Mouse (Mus musculus) thymus, adult 2 months (tissue): ENCODE results near the gene Cacnb2. TPM values are rescaled to one million over a fixed set of nuclear protein-coding genes. Genes with fewer than 3 reads are reported as not detected.
A peak's percentile ranks its signal among the peaks of the same experiment; 100 is the strongest.

Source experiments
- DNase-seq: peaks from one replicate; pipeline ENCODE4 v3.0.0; 2021
- H3K27ac ChIP-seq: fragments of 200-500 bp; 2 replicates; pipeline ENCODE4 v1.5.1; 2012; ENCODE audit warnings: low read length, control low read depth; ENCODE audit not compliant: control insufficient read depth, insufficient read depth
- H3K27me3 ChIP-seq: fragments of 200-500 bp; 2 replicates; pipeline ENCODE4 v1.6.1; 2012; ENCODE audit warnings: mild to moderate bottlenecking, low read length, moderate library complexity, mixed read lengths; ENCODE audit not compliant: control insufficient read depth, insufficient read depth
- H3K36me3 ChIP-seq: fragments of 200-500 bp; 2 replicates; pipeline ENCODE4 v1.6.1; 2012; ENCODE audit warnings: mild to moderate bottlenecking, low read length, moderate library complexity; ENCODE audit not compliant: control insufficient read depth, insufficient read depth
- H3K4me1 ChIP-seq: fragments of 200-500 bp; replicated peaks from 2 replicates; pipeline ENCODE4 v1.6.1; 2012; ENCODE audit warnings: low read length; ENCODE audit not compliant: control insufficient read depth, insufficient read depth
- H3K4me3 ChIP-seq: fragments of 200-500 bp; 2 replicates; pipeline ENCODE4 v1.5.1; 2012; ENCODE audit warnings: mild to moderate bottlenecking, low read length, control low read depth, moderate library complexity; ENCODE audit not compliant: control insufficient read depth, insufficient read depth
- CTCF ChIP-seq: fragments of 200-500 bp; IDR thresholded peaks from 2 replicates; pipeline ENCODE4 v1.5.1; 2012; ENCODE audit warnings: mild to moderate bottlenecking, control low read depth, low read length, moderate library complexity, borderline replicate concordance; ENCODE audit not compliant: control insufficient read depth, poor library complexity, insufficient read depth; ENCODE audit errors: extremely low read depth
- POLR2A ChIP-seq: fragments of 200-500 bp; IDR thresholded peaks from 2 replicates; pipeline ENCODE4 v1.6.1; 2012; ENCODE audit warnings: mild to moderate bottlenecking, low read length, control low read depth, moderate library complexity; ENCODE audit not compliant: control insufficient read depth, poor library complexity, insufficient read depth; ENCODE audit errors: extremely low read depth
- WGBS: fragments of 180-500 bp; shearing (Covaris S2); methylation state at CpG from one replicate; pipeline ENCODE4 v1.1.7; 2018; 5-methylcytosine and 5-hydroxymethylcytosine counted together
- polyA plus RNA-seq: library from polyadenylated mRNA; depleted of rRNA; stranded (reverse); fragments of >200 nt; gene quantifications from 2 replicates; pipeline ENCODE4 v1.2.3, GENCODE M21; 2012

Gene Cacnb2
- polyA plus RNA-seq, 1 experiment: 1.6 TPM

DNA sequence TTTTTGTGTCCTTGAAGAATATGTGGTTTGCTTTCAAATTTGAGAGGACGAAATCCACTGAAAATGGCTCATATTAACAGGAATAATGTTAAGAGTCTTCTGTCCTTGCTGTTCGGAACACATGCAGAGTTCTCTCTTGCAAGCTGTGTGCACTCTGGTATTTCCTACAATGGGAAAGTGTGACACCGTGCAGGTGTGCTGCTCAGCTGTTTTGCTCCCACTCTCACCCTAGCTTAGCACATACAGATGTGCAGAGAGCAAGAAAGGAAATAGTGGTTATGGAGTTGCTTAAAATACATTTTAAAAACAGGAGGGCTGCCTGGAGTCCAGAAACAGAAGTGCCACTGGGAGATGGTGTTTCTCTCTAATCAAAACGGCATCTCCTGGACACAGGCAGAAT is 386.5 kb downstream of the Cacnb2 start:
- Histone ChIP-seq H3K27me3 (no peaks in the 10 kb centered on the region), H3K4me1 (peaks cover 18% of the 10 kb centered on the region), H3K36me3 (no peaks in the 10 kb centered on the region), H3K27ac (no peak overlapping the region), H3K4me3 (no peak overlapping the region)
- WGBS: 28% methylated on average over 4 of the region's 4 CpGs
- TF ChIP-seq POLR2A (no peak), CTCF (no peak)
- DNase-seq: peak; percentile 60

- Histone ChIP-seq H3K4me1 (peaks cover 14% of the 10 kb centered on the region), H3K27ac (peak overlapping the region; percentile 16; the same call in 1 of the 2 replicates), H3K4me3 (no peak overlapping the region), H3K36me3 (0 out of 2 replicates have a peak, but pooled peaks cover 4% of the 10 kb centered on the region), H3K27me3 (no peaks in the 10 kb centered on the region)
- TF ChIP-seq POLR2A: no peak
- TF ChIP-seq CTCF: no peak
- peak; percentile 49 for DNase-seq
- 19% methylated on average over 4 of the region's 4 CpGs for WGBS
Observed at GRCm38 (mm10) chr2:14992531-14992930, 389.6 kb downstream of the Cacnb2 start.

GRCm38 (mm10) chr2:14996036-14996435 is 393.1 kb downstream of the Cacnb2 start:
- Histone ChIP-seq H3K4me3 (no peak overlapping the region), H3K4me1 (peaks cover 6% of the 10 kb centered on the region), H3K27me3 (no peaks in the 10 kb centered on the region), H3K36me3 (0 out of 2 replicates have a peak, but pooled peaks cover 4% of the 10 kb centered on the region), H3K27ac (no peak overlapping the region)
- no peak for DNase-seq
- no peak for TF ChIP-seq CTCF
- TF ChIP-seq POLR2A: no peak
- 96% methylated on average over 4 of the region's 4 CpGs for WGBS

GRCm38 (mm10) chr2:14997836-14998235 is 394.9 kb downstream of the Cacnb2 start:
- Histone ChIP-seq H3K4me3 (no peak overlapping the region), H3K36me3 (0 out of 2 replicates have a peak, but pooled peaks cover 4% of the 10 kb centered on the region), H3K27me3 (no peaks in the 10 kb centered on the region), H3K27ac (peak overlapping the region; percentile 38; the same call in 1 of the 2 replicates), H3K4me1 (peaks cover 4% of the 10 kb centered on the region; the same call in 1 of the 2 replicates)
- 90% methylated on average over 5 of the region's 5 CpGs for WGBS
- no peak for DNase-seq
- TF ChIP-seq CTCF (no peak), POLR2A (no peak)

DNA sequence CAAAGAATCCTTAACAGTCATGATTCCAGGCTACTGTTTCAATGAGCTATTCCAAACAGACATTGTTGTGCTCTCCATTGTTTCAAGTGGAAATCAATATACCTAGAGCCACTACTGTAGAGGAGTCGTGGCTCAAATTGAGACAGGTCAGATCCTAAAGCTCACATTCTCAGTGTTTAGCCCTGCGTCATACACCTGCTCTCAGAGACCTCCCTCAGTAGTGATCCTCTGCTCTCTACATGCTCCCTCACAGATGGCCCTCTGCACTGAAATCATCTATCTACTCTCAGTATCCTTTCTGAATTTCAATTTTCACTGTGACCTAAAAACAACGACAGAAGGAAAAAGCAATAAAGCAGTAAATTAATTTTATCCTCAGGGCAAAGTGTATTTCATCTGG is 404.6 kb downstream of the Cacnb2 start:
- Histone ChIP-seq H3K27ac (no peak overlapping the region), H3K36me3 (no peaks in the 10 kb centered on the region), H3K4me1 (no peaks in the 10 kb centered on the region), H3K27me3 (no peaks in the 10 kb centered on the region), H3K4me3 (no peak overlapping the region)
- TF ChIP-seq POLR2A (no peak), CTCF (no peak)
- no peak for DNase-seq
- 96% methylated on average over 3 of the region's 3 CpGs for WGBS

GRCm38 (mm10) chr2:15008072-15008471 is 405.2 kb downstream of the Cacnb2 start:
- Histone ChIP-seq H3K27me3 (no peaks in the 10 kb centered on the region), H3K4me1 (no peaks in the 10 kb centered on the region), H3K36me3 (no peaks in the 10 kb centered on the region), H3K27ac (no peak overlapping the region), H3K4me3 (no peak overlapping the region)
- DNase-seq: no peak
- 100% methylated on average over 1 of the region's 1 CpGs for WGBS
- TF ChIP-seq POLR2A (no peak), CTCF (no peak)

DNA sequence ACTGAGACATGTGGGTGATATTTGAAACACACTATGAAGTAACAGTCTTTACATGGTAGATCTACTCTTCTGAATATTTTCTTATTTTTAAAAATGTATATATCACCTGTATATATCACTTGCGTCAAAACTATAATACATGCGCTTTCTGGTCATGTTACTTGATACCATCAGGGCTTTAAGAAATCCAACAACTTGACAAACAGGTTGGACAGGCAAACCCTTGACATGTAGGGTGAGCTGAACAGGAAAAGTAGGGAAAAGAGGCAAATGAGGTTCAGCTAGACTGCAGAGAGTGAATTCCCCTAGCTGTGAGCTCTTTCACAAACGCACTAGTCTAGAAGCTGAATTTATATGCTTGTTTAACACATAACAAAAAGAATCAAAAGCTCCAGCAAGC is 423.9 kb downstream of the Cacnb2 start:
- no peaks in the 10 kb centered on the region for H3K36me3 ChIP-seq
- no peak overlapping the region for H3K27ac ChIP-seq
- no peak for DNase-seq
- H3K27me3 ChIP-seq: no peaks in the 10 kb centered on the region
- no peaks in the 10 kb centered on the region for H3K4me1 ChIP-seq
- no peak overlapping the region for H3K4me3 ChIP-seq
- WGBS: 92% methylated on average over 3 of the region's 3 CpGs
- TF ChIP-seq POLR2A: no peak
- TF ChIP-seq CTCF: no peak
